Mouse (Mus musculus) neural tube, embryonic 11.5 days (tissue): ENCODE results near the gene Stpg1. TPM values are rescaled to one million over a fixed set of nuclear protein-coding genes. Genes with fewer than 3 reads are reported as not detected.

Experiments
- ATAC-seq: fragments of 200-750 bp; cut with Nextera tagmentation; 2 replicates; pipeline ENCODE4 v1.8.0; 2017; ENCODE audit warnings: moderate number of reproducible peaks, mild to moderate bottlenecking, moderate TSS enrichment, moderate library complexity; ENCODE audit not compliant: insufficient read depth, low FRiP score, low TSS enrichment
- DNase-seq: peaks from one replicate; pipeline ENCODE4 v3.0.0-alpha.2; 2015; ENCODE audit warnings: low spot score
- H3K27ac ChIP-seq: fragments of 300-500 bp; sonication (generic); 2 replicates; pipeline ENCODE4 v1.5.1; 2014; ENCODE audit warnings: low read depth, mild to moderate bottlenecking, low read length
- H3K27me3 ChIP-seq: fragments of 300-500 bp; sonication (generic); 2 replicates; pipeline ENCODE4 v1.6.1; 2014; ENCODE audit warnings: mild to moderate bottlenecking, low read length, mixed read lengths; ENCODE audit not compliant: control insufficient read depth, insufficient read depth
- H3K36me3 ChIP-seq: fragments of 300-500 bp; sonication (generic); 2 replicates; pipeline ENCODE4 v1.6.1; 2014; ENCODE audit warnings: mild to moderate bottlenecking, low read length, moderate library complexity, mixed read lengths; ENCODE audit not compliant: control insufficient read depth, insufficient read depth
- H3K4me1 ChIP-seq: fragments of 300-500 bp; sonication (generic); 2 replicates; pipeline ENCODE4 v1.6.1; 2014; ENCODE audit warnings: low read length, mixed read lengths; ENCODE audit not compliant: control insufficient read depth, insufficient read depth
- H3K4me2 ChIP-seq: fragments of 300-500 bp; sonication (generic); 2 replicates; pipeline ENCODE4 v1.6.1; 2014; ENCODE audit warnings: low read depth, mild to moderate bottlenecking, moderate library complexity
- H3K4me3 ChIP-seq: fragments of 300-500 bp; sonication (generic); 2 replicates; pipeline ENCODE4 v1.5.1; 2014; ENCODE audit warnings: low read depth, low read length
- H3K9ac ChIP-seq: fragments of 300-500 bp; sonication (generic); 2 replicates; pipeline ENCODE4 v1.6.1; 2014; ENCODE audit warnings: mild to moderate bottlenecking, low read length
- H3K9me3 ChIP-seq: fragments of 300-500 bp; sonication (generic); 2 replicates; pipeline ENCODE4 v1.6.1; 2016; ENCODE audit warnings: low read length; ENCODE audit not compliant: control insufficient read depth
- WGBS: fragments of 180-500 bp; shearing (Covaris S2); extraction: QIAGEN DNeasy Blood & Tissue Kit; methylation state at CpG from one replicate; pipeline ENCODE4 v1.1.7; 2014; 5-methylcytosine and 5-hydroxymethylcytosine counted together
- polyA plus RNA-seq: library from polyadenylated mRNA; unstranded; fragments of >200 nt; fragmentation: Nextera tagmentation; extraction: Ambion mirVana; gene quantifications from 2 replicates; pipeline ENCODE4 v1.2.1, GENCODE M21; 2014

The Stpg1 gene
- polyA plus RNA-seq: 0.37 and 0.72 TPM in 2 replicates

DNA sequence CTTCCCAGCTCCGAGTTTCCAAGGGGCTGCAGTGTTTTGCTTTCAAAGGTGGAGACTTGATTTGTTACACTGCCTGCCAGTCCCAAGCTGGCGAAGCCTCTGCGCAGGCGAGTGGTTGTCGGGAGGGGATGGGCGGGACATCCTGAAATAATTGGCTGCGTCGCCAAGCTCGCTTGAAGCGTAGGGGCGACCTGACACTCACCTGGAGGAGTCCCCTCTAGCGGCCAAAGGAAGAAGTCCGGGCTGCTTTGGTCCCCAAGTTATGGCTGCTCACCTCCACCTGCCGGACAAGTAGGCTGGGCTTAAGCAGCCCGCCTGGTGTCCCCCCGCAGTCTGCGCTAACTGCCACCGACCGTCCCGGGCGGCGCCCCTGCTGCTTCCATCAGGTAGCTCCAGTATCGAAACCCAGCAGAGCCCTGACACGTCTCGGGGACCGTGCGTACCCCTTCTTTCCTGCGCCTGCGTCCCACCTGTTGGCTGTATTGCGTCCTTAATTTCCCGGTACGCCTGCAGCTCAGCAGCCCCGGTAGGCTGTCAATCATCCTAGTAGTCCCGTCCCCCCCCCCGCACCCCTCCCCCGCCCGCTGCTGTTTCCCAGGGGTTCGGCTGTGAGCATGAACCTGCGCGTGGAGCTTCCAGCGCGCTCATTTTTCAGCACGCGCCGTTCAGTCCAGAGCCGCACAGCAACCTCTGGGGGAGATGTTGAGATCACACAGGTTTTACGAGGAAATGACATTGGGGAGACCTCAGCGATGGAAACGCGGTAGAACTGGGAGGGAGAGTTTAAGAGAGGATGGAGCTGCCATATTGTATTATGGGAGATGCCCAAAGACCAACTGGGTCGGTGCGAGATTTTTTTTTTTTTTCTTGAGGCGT is at the start of gene Stpg1, which contains the start of gene Nipal3:
Gene Stpg1 (plus strand): TSS at position 270 of the 876 bp plus-strand sequence.
Gene Nipal3 (minus strand): TSS at position 518 of the 876 bp plus-strand sequence.
- no peaks in the 10 kb centered on the region for H3K9me3 ChIP-seq
- DNase-seq (peak; percentile 90), ATAC-seq (peak; percentile 88)
- peak within 1 kb of the TSS; percentile 97 for H3K4me2 ChIP-seq
- peaks cover 2% of the 10 kb centered on the region; the same call in 1 of the 2 replicates for H3K4me1 ChIP-seq
- H3K4me3 ChIP-seq: peak within 1 kb of the TSS; percentile 62
- H3K27ac ChIP-seq: no peak within 1 kb of the TSS
- H3K27me3 ChIP-seq: no peaks in the 10 kb centered on the region
- peak within 1 kb of the TSS; percentile 8 for H3K9ac ChIP-seq
- under 1% methylated on average over 53 of the region's 53 CpGs for WGBS
- H3K36me3 ChIP-seq: no peaks in the 10 kb centered on the region

DNA sequence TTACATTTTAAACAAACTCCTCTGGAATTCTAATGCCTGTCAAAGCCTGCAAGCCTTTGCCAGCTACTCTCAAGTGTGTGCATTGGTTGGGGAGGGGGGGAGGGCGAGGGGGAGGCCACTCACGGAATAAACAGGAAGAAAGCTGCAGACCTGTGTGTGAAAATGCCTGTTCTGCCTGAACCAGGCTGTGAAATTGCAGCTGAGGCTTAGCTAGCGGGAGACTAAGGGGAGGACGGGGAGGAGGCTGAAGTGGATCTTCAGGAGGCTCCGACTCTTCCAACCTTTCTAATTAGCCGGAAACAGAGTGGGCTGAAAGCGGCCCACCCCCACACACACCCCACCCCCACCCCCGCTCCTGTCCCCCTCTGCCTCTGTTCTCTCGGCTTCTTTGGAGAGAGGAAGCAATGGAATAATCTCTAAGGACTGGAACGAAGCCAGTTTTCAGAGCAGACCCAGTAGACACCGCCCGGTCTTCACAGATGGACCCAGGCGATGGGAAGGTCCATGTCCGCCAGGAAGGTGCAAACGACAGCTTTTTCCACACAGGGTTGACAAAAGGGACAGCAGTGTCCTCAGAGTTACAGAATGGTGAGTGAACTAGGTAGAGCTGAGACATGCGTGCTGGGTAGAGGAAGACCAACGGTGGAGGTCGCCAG is 43.1 kb upstream of the Stpg1 start:
- H3K36me3 ChIP-seq: no peaks in the 10 kb centered on the region
- H3K4me2 ChIP-seq: no peak overlapping the region
- ATAC-seq (no peak), DNase-seq (no peak)
- no peaks in the 10 kb centered on the region for H3K9me3 ChIP-seq
- H3K4me1 ChIP-seq: no peaks in the 10 kb centered on the region
- no peak overlapping the region for H3K9ac ChIP-seq
- no peak overlapping the region for H3K27ac ChIP-seq
- no peaks in the 10 kb centered on the region for H3K27me3 ChIP-seq
- WGBS: 59% methylated on average over 18 of the region's 18 CpGs
- no peak overlapping the region for H3K4me3 ChIP-seq

DNA sequence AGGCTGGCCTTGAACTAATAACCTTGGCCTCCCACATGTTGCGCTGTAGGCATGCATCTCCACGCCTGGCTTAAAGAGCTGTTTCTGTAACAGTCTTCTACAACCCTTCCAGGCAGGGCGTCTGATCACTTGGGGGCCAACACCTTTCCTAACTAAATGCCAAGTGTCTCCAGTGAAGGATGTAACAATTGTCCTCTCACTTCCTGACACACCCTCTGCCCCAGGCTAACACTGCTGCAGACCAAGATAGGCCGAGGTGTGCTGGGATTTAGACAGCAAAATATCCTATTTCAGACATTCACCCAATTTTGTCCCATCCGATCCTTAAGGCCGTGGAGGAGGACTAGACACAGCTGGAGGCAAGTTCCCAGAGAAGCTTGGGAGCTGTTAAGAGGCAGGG is 41.4 kb upstream of the Stpg1 start:
- 40% methylated on average over 6 of the region's 6 CpGs for WGBS
- Histone ChIP-seq H3K36me3 (no peaks in the 10 kb centered on the region), H3K4me3 (no peak overlapping the region)

DNA sequence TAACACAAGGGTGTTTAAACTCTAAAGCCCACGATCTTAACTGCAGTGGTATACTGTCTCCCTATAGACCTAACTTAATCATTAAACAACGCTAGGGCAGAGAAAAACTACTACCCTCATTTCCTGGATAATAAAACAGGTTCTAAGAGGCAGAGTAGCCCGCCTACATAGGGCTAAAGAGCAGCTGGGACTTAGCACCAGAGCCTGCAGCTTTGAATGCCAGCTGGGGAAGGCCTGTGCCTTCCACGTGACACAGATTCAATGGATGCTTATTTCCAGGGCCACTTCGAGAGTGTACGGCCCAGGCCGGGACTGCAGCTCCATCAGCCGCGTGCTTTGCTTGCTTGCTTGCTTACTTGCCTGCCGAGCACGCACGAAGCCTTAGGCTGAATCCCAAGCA is 41.0 kb upstream of the Stpg1 start:
- Histone ChIP-seq H3K9me3 (no peaks in the 10 kb centered on the region), H3K36me3 (no peaks in the 10 kb centered on the region), H3K4me1 (no peaks in the 10 kb centered on the region), H3K4me2 (no peak overlapping the region), H3K27ac (no peak overlapping the region), H3K9ac (no peak overlapping the region), H3K4me3 (no peak overlapping the region), H3K27me3 (no peaks in the 10 kb centered on the region)
- 50% methylated on average over 12 of the region's 12 CpGs for WGBS
- no peak for ATAC-seq
- DNase-seq: no peak

More for the DNA sequence above, 41.4 kb upstream of the Stpg1 start:
- no peak overlapping the region for H3K9ac ChIP-seq
- no peaks in the 10 kb centered on the region for H3K9me3 ChIP-seq
- H3K27ac ChIP-seq: no peak overlapping the region
- H3K4me2 ChIP-seq: no peak overlapping the region
- no peaks in the 10 kb centered on the region for H3K27me3 ChIP-seq
- DNase-seq (no peak), ATAC-seq (no peak)
- no peaks in the 10 kb centered on the region for H3K4me1 ChIP-seq

DNA sequence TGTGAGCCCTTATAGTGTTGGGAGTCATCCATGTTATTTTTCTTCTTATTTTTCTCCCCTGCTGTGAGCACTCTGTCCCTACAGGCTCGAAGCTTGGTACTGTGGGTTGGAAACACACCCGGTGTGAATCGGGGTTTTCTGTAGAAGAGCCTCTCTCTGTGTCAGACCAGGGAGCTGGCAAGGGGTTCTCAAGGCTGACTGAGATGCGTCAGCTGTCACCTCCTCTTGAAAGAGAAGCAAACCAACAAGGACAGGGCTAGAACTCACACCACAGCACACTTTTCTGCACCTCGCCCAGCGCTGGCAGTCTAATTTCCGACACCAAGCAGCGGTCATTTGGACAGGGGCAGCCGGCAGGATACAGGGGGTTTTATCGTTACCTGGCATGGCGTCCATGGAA is 31.2 kb upstream of the Stpg1 start:
- Histone ChIP-seq H3K27me3 (no peaks in the 10 kb centered on the region), H3K4me2 (no peak overlapping the region), H3K4me1 (no peaks in the 10 kb centered on the region), H3K36me3 (no peaks in the 10 kb centered on the region), H3K27ac (no peak overlapping the region), H3K9ac (no peak overlapping the region), H3K9me3 (no peaks in the 10 kb centered on the region), H3K4me3 (no peak overlapping the region)
- 93% methylated on average over 11 of the region's 11 CpGs for WGBS
- no peak for DNase-seq
- ATAC-seq: no peak

DNA sequence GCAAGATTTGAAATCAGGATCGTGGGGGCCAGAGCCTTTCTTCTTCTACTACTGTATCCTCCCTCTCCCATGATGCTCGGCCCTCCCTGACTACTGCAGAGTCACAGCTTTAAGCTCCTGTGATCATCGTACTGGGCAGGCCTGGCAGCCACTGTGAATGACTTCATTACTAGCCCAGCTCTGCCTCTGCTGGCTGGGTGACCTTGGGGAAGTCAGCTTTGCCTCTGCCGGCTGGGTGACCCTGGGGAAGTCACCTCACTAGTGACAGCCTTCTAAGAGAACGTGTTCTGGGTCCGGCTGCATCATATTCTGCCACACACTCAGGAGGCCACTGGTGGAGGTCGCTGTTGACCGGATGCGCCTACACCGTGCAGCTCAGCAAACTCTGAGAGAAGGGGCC is 16.7 kb upstream of the Stpg1 start:
- Histone ChIP-seq H3K27me3 (no peaks in the 10 kb centered on the region), H3K9ac (no peak overlapping the region), H3K36me3 (no peaks in the 10 kb centered on the region), H3K27ac (no peak overlapping the region), H3K4me2 (no peak overlapping the region), H3K4me1 (no peaks in the 10 kb centered on the region), H3K4me3 (no peak overlapping the region), H3K9me3 (no peaks in the 10 kb centered on the region)
- WGBS: 85% methylated on average over 10 of the region's 10 CpGs
- ATAC-seq: no peak
- no peak for DNase-seq

DNA sequence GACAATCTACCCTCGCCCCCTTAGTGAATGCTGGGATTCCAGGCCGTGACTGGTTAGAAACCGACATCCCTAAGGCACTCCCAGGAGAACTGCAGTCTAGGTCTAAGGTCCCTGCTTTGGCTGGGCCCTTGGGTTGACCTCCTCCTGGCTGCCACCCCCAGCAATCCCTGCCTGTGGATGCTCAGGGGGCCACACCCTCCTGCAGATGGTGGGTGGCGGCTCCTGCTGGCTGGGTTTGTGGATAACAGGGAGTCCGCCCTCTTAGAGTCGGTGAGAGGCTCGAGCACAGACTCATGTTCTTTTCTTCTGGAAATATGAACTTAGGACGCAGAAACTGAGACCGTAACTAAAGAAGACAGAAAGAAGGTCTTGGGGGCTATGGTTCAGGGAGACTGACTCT is 14.2 kb upstream of the Stpg1 start:
- Histone ChIP-seq H3K4me2 (no peak overlapping the region), H3K9me3 (no peaks in the 10 kb centered on the region), H3K27ac (no peak overlapping the region), H3K4me3 (no peak overlapping the region), H3K36me3 (no peaks in the 10 kb centered on the region), H3K27me3 (no peaks in the 10 kb centered on the region), H3K9ac (no peak overlapping the region), H3K4me1 (no peaks in the 10 kb centered on the region)
- no peak for ATAC-seq
- 78% methylated on average over 9 of the region's 9 CpGs for WGBS
- no peak for DNase-seq

DNA sequence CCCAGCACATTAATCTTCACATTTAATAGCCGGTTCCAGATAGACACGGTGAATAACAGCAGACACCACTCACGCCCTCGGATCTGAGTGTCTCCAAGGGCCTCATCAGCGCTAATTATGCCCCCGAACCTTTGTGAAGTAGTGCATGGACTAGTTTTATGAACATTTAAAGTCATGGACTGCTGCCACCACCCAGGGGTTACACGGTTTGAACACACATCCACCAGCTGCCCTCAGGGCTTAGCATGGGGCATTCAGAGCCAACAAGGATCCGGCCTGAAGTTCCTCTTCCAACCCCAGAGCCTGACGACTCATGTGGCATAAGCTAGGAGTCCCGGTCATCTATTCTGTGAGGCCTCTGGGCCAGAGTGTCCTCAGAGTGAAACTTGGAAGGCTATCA is 9.5 kb upstream of the Stpg1 start:
- DNase-seq: no peak
- Histone ChIP-seq H3K4me3 (no peak overlapping the region), H3K4me2 (no peak overlapping the region), H3K4me1 (no peaks in the 10 kb centered on the region), H3K9ac (no peak overlapping the region), H3K27ac (no peak overlapping the region), H3K36me3 (no peaks in the 10 kb centered on the region), H3K9me3 (no peaks in the 10 kb centered on the region), H3K27me3 (no peaks in the 10 kb centered on the region)
- 77% methylated on average over 10 of the region's 10 CpGs for WGBS
- ATAC-seq: no peak
